Mouse (Mus musculus) neural tube, embryonic 14.5 days (tissue): ENCODE measurements around the gene Ptpn22. TPM values are rescaled to one million over a fixed set of nuclear protein-coding genes. Genes with fewer than 3 reads are reported as not detected.

Experiments
- ATAC-seq: fragments of 200-750 bp; cut with Nextera tagmentation; 2 replicates; pipeline ENCODE4 v1.8.0; 2017; ENCODE audit warnings: low read depth, mild to moderate bottlenecking, moderate TSS enrichment, moderate library complexity
- H3K27ac ChIP-seq: fragments of 300-500 bp; sonication (generic); 2 replicates; pipeline ENCODE4 v1.5.1; 2014; ENCODE audit warnings: low read depth, mild to moderate bottlenecking, control low read depth, low read length, moderate library complexity, mixed read lengths
- H3K27me3 ChIP-seq: fragments of 300-500 bp; sonication (generic); 2 replicates; pipeline ENCODE4 v1.6.1; 2014; ENCODE audit warnings: low read length; ENCODE audit not compliant: control insufficient read depth, insufficient read depth
- H3K36me3 ChIP-seq: fragments of 300-500 bp; sonication (generic); 2 replicates; pipeline ENCODE4 v1.6.1; 2014; ENCODE audit warnings: low read length, mixed read lengths; ENCODE audit not compliant: control insufficient read depth, insufficient read depth
- H3K4me1 ChIP-seq: fragments of 300-500 bp; sonication (generic); 2 replicates; pipeline ENCODE4 v1.6.1; 2014; ENCODE audit warnings: low read length; ENCODE audit not compliant: control insufficient read depth, insufficient read depth
- H3K4me2 ChIP-seq: fragments of 300-500 bp; sonication (generic); 2 replicates; pipeline ENCODE4 v1.6.1; 2014; ENCODE audit warnings: mild to moderate bottlenecking, low read depth, low read length, control low read depth
- H3K4me3 ChIP-seq: fragments of 300-500 bp; sonication (generic); 2 replicates; pipeline ENCODE4 v1.5.1; 2014; ENCODE audit warnings: low read depth, low read length, control low read depth, mixed read lengths
- H3K9ac ChIP-seq: fragments of 300-500 bp; sonication (generic); replicated peaks from 2 replicates; pipeline ENCODE4 v1.6.1; 2014; ENCODE audit warnings: low read depth, mild to moderate bottlenecking, control low read depth, low read length, mixed read lengths
- H3K9me3 ChIP-seq: fragments of 300-500 bp; sonication (generic); 2 replicates; pipeline ENCODE4 v1.6.1; 2016; ENCODE audit warnings: low read length; ENCODE audit not compliant: control insufficient read depth
- WGBS: fragments of 180-500 bp; shearing (Covaris S2); extraction: QIAGEN DNeasy Blood & Tissue Kit; methylation state at CpG from one replicate; pipeline ENCODE4 v1.1.7; 2014; 5-methylcytosine and 5-hydroxymethylcytosine counted together
- polyA plus RNA-seq: library from polyadenylated mRNA; unstranded; fragments of >200 nt; fragmentation: Nextera tagmentation; extraction: Ambion mirVana; gene quantifications from 2 replicates; pipeline ENCODE4 v1.2.1, GENCODE M21; 2014

Ptpn22 gene
- polyA plus RNA-seq, 1 experiment from 2014 or later, result 0.17 TPM

DNA sequence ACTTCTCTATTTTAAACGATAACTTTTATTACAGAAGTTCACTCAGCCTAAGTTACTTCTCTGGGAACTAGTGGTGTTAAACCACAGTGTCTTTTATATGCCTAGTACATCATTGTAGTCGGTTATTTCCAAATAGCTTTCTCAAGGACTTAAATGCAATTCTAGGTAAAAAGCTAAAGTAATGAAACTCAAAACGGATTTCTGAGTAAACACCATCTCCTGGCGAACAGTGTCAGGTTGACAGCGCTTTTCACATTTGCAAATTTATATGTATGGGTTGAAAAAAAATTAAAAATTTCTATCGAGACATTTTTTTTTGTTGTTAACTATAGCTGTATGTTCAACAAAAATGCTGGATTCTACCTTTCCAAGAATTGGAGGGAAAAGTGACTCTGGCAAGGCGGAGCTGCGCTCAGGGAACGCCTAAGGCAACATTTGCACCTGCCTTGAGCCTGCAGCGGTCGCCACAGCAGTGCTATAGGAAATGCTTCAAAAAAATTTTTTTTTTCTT lies 53.9 kb downstream of the Ptpn22 start:
- Histone ChIP-seq H3K4me1 (peaks cover 10% of the 10 kb centered on the region), H3K9me3 (no peaks in the 10 kb centered on the region), H3K27ac (peak overlapping the region; percentile 80), H3K27me3 (no peaks in the 10 kb centered on the region), H3K36me3 (no peaks in the 10 kb centered on the region), H3K4me2 (peak overlapping the region; percentile 60), H3K4me3 (peak overlapping the region; percentile 92), H3K9ac (peak overlapping the region; percentile 51)
- WGBS, result 3% methylated on average over 11 of the region's 11 CpGs
- peak; percentile 10; the same call in 1 of the 2 replicates for ATAC-seq

DNA sequence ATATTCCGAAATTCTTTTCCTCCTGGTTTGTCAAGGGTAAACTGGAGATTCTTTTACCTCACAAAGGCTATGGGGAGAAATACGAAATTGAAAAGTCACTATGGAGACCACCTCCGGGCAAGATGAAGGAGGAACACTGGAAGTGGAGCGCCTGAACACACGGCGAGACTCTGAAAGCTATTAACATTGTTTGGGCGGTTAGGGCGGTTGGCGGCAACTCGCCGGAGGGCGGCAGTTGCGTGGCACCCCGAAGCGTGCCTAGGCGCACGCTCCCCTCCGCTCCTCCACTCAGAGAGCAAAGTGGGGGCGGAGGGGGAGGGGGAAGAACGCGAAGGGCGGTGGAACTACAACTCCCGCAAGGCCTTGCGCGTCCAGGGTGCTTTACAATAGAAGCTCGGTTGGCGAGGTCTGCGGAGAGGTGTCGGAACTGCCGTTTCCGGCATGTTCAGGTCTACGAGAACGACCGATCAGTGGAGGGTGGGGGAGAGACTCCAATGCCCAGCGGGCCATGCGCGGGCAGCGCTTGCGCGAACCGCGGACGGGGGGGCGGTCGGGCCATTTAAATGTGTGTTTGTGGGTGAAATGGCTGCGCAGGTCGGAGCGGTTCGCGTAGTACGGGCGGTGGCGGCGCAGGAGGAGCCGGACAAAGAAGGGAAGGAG lies 54.5 kb downstream of the Ptpn22 start, which contains the start of gene Rsbn1:
TSS of gene Rsbn1 (plus strand) at position 111 of the 660 bp plus-strand sequence.
- Histone ChIP-seq H3K4me3 (peak within 1 kb of the TSS; percentile 92), H3K9ac (peak within 1 kb of the TSS; percentile 95), H3K4me2 (peak within 1 kb of the TSS; percentile 65), H3K4me1 (peaks cover 10% of the 10 kb centered on the region), H3K9me3 (no peaks in the 10 kb centered on the region), H3K36me3 (no peaks in the 10 kb centered on the region), H3K27ac (peak within 1 kb of the TSS; percentile 93), H3K27me3 (no peaks in the 10 kb centered on the region)
- peak; percentile 100 for ATAC-seq
- under 1% methylated on average over 55 of the region's 55 CpGs for WGBS

DNA sequence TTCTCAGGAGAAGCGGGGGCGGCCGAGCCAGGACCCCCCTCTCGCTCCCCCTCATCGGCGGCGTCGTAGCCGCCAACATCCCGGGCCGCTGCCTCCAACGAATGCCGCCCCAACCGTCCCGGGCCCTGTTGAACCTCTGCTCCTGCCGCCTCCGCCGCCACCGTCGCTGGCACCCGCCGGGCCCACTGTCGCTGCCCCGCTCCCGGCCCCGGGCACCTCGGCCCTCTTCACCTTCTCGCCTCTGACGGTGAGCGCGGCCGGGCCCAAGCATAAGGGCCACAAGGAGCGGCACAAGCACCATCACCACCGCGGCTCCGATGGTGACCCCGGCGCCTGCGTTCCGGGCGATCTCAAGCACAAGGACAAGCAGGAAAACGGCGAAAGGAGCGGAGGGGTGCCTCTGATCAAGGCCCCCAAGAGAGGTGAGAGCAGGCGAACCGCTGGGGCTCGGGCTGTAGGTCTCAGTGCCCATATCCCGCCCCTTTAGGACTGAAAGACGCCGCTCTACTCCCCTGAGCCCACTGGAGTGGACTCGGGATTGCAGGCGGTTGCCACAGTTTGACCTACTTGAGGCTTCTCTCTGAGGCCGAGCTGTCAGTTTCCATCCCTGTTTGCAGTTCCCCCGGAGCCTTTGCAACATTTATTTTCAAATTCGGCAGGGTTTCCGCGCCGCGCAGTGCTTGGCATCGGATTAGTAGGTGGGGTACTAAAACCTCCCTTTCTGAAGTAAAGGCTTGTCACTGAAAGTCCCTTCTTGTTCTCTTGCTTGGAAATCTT lies 55.3 kb downstream of the Ptpn22 start:
- H3K27me3 ChIP-seq, result no peaks in the 10 kb centered on the region
- under 1% methylated on average over 60 of the region's 60 CpGs for WGBS
- peak; percentile 49 for ATAC-seq

DNA sequence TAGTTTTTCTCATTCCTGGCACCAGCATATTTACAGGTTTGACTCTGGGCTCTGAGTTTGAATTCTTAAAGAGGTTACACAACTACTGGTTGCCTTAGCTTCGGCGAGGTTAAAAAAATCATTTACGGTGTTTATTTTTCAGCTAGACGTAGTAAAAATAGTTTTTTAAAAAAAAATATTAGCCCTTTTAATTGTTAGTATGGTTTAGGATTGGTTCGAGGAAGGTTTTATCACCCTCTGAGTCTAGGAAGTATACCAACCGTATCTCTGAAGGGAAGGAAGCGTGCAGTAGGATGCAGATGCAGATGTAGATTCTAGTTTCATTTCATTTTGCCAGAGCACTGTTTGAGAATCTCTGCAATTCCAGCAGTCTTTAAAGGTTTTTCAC lies 55.9 kb downstream of the Ptpn22 start:
- Histone ChIP-seq H3K36me3 (no peaks in the 10 kb centered on the region), H3K9me3 (no peaks in the 10 kb centered on the region), H3K27ac (peak overlapping the region; percentile 93), H3K4me3 (peak overlapping the region; percentile 92), H3K4me1 (peaks cover 10% of the 10 kb centered on the region), H3K27me3 (no peaks in the 10 kb centered on the region), H3K9ac (peak overlapping the region; percentile 95), H3K4me2 (peak overlapping the region; percentile 65)
- ATAC-seq, result no peak
- 6% methylated on average over 7 of the region's 7 CpGs for WGBS

More for the DNA sequence above, 55.3 kb downstream of the Ptpn22 start:
- Histone ChIP-seq H3K9ac (peak overlapping the region; percentile 95), H3K36me3 (no peaks in the 10 kb centered on the region), H3K9me3 (no peaks in the 10 kb centered on the region), H3K4me1 (peaks cover 10% of the 10 kb centered on the region), H3K4me2 (peak overlapping the region; percentile 65), H3K27ac (peak overlapping the region; percentile 93), H3K4me3 (peak overlapping the region; percentile 92)

DNA sequence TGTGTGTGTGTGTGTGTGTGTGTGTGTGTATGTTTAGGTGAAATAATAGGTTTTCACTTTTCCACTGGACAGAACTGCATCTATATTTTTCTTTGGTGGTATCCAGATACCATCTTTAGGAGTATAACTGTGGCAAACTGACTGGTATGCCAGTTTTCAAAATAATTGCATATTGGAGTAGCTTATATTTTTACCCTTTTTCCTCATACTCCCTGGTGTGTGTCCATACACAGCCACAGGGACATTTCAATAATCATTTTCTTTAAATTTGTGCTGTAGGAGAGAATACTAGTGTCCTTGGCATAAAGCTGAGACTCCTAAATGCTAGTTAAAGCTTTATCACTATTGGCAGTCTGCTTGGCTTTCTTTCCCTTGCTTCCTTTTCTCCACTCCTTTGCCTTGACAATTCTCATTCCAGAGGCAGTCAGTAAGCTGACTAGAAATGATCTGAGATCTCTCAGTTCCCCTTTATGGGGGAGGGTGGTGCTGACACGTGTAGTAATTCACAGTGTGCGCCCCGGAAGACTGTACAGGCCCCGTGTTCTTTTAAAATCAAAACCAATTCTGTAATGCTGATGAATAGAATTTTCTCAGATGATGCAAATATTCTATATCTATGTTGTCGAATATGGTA lies 56.7 kb downstream of the Ptpn22 start:
- H3K4me3 ChIP-seq, result peak overlapping the region; percentile 92
- H3K4me1 ChIP-seq, result peaks cover 10% of the 10 kb centered on the region
- H3K9me3 ChIP-seq, result no peaks in the 10 kb centered on the region
- no peaks in the 10 kb centered on the region for H3K27me3 ChIP-seq
- H3K9ac ChIP-seq, result peak overlapping the region; percentile 5; the same call in 1 of the 2 replicates
- 23% methylated on average over 5 of the region's 5 CpGs for WGBS
- peak overlapping the region; percentile 65 for H3K4me2 ChIP-seq
- no peak overlapping the region for H3K27ac ChIP-seq
- H3K36me3 ChIP-seq, result no peaks in the 10 kb centered on the region
- no peak for ATAC-seq

DNA sequence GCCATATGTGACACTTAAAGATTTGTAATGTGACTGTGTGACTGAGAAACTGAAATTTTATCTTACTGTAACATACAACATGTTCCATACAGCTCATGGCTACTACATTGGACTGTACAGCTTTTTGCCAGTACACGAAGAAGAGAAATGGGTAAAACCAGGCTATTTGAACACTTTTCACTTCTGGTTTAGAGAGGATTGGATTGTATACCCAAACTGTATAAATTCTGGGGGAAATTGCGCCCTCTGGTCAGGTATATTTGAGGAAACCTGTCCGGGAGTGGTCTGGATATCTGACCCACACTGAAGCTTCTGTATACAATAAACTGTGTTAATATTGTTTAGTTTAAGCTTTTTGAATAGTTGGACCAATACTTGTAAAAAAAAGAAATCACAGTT lies 57.2 kb downstream of the Ptpn22 start:
- Histone ChIP-seq H3K27me3 (no peaks in the 10 kb centered on the region), H3K4me2 (peak overlapping the region; percentile 65), H3K4me3 (peak overlapping the region; percentile 92), H3K4me1 (peaks cover 10% of the 10 kb centered on the region), H3K9ac (peak overlapping the region; percentile 5; the same call in 1 of the 2 replicates), H3K27ac (no peak overlapping the region), H3K9me3 (no peaks in the 10 kb centered on the region), H3K36me3 (no peaks in the 10 kb centered on the region)
- no peak for ATAC-seq
- WGBS, result 76% methylated on average over 3 of the region's 3 CpGs

DNA sequence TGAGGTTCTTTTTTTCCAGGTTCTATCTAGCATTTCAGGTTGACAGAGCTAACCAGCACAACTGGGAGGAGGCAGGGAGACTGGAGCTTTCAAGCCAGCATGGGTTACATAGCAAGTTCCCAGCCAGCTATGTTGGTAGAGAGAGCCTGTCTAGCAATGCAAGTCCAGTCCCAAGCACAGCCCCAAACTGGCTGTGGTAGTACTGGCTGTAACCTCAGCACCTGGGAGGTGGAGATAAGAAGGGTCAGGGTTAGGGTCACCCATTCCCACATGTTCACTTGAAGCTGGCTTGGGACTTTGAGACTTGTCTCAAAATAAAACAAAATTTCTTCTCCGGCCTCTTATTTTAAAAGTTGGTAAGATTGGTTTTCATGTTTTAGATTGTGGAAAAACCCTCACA lies 60.5 kb downstream of the Ptpn22 start:
- H3K4me1 ChIP-seq, result peaks cover 23% of the 10 kb centered on the region
- no peaks in the 10 kb centered on the region for H3K27me3 ChIP-seq
- ATAC-seq, result no peak

DNA sequence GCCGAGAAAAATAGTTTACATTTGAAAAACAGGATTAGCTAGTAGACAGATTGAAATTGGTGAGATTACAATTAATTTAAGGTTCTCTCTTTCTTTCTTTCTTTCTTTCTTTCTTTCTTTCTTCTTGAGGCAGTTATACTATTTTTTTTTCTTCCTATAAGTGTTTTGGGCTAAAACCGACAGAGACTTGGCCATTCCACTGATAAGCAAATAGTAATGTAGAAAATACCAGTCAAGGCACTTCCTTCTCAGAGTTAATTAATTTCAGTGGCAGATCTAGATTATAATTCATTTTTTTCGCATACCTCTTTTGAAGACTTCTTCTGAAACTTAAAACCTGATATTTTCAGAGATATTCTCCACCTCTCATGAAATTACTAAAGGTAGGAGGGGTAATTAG lies 65.7 kb downstream of the Ptpn22 start:
- Histone ChIP-seq H3K4me1 (peaks cover 17% of the 10 kb centered on the region), H3K27me3 (no peaks in the 10 kb centered on the region), H3K27ac (no peak overlapping the region), H3K9ac (no peak overlapping the region), H3K4me3 (no peak overlapping the region), H3K36me3 (no peaks in the 10 kb centered on the region), H3K9me3 (no peaks in the 10 kb centered on the region), H3K4me2 (no peak overlapping the region)
- no peak for ATAC-seq
- WGBS, result 65% methylated on average over 3 of the region's 3 CpGs

More for the DNA sequence above, 60.5 kb downstream of the Ptpn22 start:
- no peaks in the 10 kb centered on the region for H3K36me3 ChIP-seq
- H3K4me3 ChIP-seq, result no peak overlapping the region
- H3K9me3 ChIP-seq, result no peaks in the 10 kb centered on the region
- H3K4me2 ChIP-seq, result no peak overlapping the region
- no peak overlapping the region for H3K27ac ChIP-seq
- WGBS, result 96% methylated on average over 1 of the region's 1 CpGs
- H3K9ac ChIP-seq, result no peak overlapping the region
